Mouse (Mus musculus): Measurements from ENCODE around the gene Bgn. TPM values are rescaled to one million over a fixed set of nuclear protein-coding genes. Genes with fewer than 3 reads are reported as not detected.

Gene Bgn
- 10 to 100 TPM; 33.2 to 34.7 TPM for total RNA-seq (2021)

- peak in 1 of 2 experiments; percentile 32 for DNase-seq (ENCODE audit: extremely low spot score in 1 of 2, low spot score in 2 of 2)
- intact Hi-C loops (cut with DNase I) = loop anchor here (10.0 kb wide), 1 partner anchor 419 kb away; the partner anchor contains the start of gene Pnma3
Observed at GRCm38 (mm10) chrX:73483484-73483810, at the start of gene Bgn. Gene Bgn, plus strand, starts transcription at chrX:73483602.

GRCm38 (mm10) chrX:73435252-73435651, 48.1 kb upstream of the Bgn start, which contains the start of gene Trex2:
Gene Trex2, minus strand, starts transcription at chrX:73435344.
- DNase-seq (ENCODE audit: extremely low spot score in 1 of 2, low spot score in 2 of 2) = no peak
- intact Hi-C loops (cut with DNase I) = loop anchor here (10.0 kb wide), 1 partner anchor 370 kb away; the partner anchor contains the start of gene Pnma3

- no peak for DNase-seq (ENCODE audit: extremely low spot score in 1 of 2, low spot score in 2 of 2)
- intact Hi-C loops (cut with DNase I) = no loop called here
Observed at GRCm38 (mm10) chrX:73441428-73441827, 42.0 kb upstream of the Bgn start.

- intact Hi-C loops (cut with DNase I) = no loop called here
- peak in 1 of 2 experiments; percentile 67 for DNase-seq (ENCODE audit: extremely low spot score in 1 of 2, low spot score in 2 of 2)
Observed at GRCm38 (mm10) chrX:73451949-73452348, 31.5 kb upstream of the Bgn start.

GRCm38 (mm10) chrX:73458877-73459392, 24.5 kb upstream of the Bgn start, which contains the start of gene Haus7:
Gene Haus7, minus strand, starts transcription at chrX:73459044.
- intact Hi-C loops (cut with DNase I) = loop anchor here (5.0 kb wide), 1 partner anchor 33 kb away; no protein-coding TSS in a partner anchor
- DNase-seq (ENCODE audit: extremely low spot score in 1 of 2, low spot score in 2 of 2) = peak; percentile 89 to 95

GRCm38 (mm10) chrX:73460792-73461191, 22.6 kb upstream of the Bgn start:
- no peak for DNase-seq (ENCODE audit: extremely low spot score in 1 of 2, low spot score in 2 of 2)
- intact Hi-C loops (cut with DNase I) = no loop called here

- intact Hi-C loops (cut with DNase I) = no loop called here
- peak; percentile 16 to 48 for DNase-seq (ENCODE audit: extremely low spot score in 1 of 2, low spot score in 2 of 2)
Observed at GRCm38 (mm10) chrX:73465483-73466186, 17.8 kb upstream of the Bgn start.

GRCm38 (mm10) chrX:73467446-73468241, 15.8 kb upstream of the Bgn start:
- intact Hi-C loops (cut with DNase I) = no loop called here
- DNase-seq (ENCODE audit: extremely low spot score in 1 of 2, low spot score in 2 of 2) = peak in 1 of 2 experiments; percentile 67

- intact Hi-C loops (cut with DNase I) = no loop called here
- DNase-seq (ENCODE audit: extremely low spot score in 1 of 2, low spot score in 2 of 2) = no peak
Observed at GRCm38 (mm10) chrX:73468330-73468729, 15.1 kb upstream of the Bgn start.

- intact Hi-C loops (cut with DNase I) = no loop called here
- DNase-seq (ENCODE audit: extremely low spot score in 1 of 2, low spot score in 2 of 2) = no peak
Observed at GRCm38 (mm10) chrX:73468752-73469151, 14.7 kb upstream of the Bgn start.

GRCm38 (mm10) chrX:73471764-73472163, 11.6 kb upstream of the Bgn start:
- intact Hi-C loops (cut with DNase I) = no loop called here

GRCm38 (mm10) chrX:73474340-73475165, 8.8 kb upstream of the Bgn start:
- intact Hi-C loops (cut with DNase I) = no loop called here
- DNase-seq (ENCODE audit: extremely low spot score in 1 of 2, low spot score in 2 of 2) = peak in 1 of 2 experiments; percentile 22

More at GRCm38 (mm10) chrX:73471764-73472163, 11.6 kb upstream of the Bgn start:
- no peak for DNase-seq (ENCODE audit: extremely low spot score in 1 of 2, low spot score in 2 of 2)

GRCm38 (mm10) chrX:73475658-73476256, 7.6 kb upstream of the Bgn start:
- DNase-seq (ENCODE audit: extremely low spot score in 1 of 2, low spot score in 2 of 2) = no peak
- intact Hi-C loops (cut with DNase I) = no loop called here

GRCm38 (mm10) chrX:73476621-73477020, 6.8 kb upstream of the Bgn start:
- DNase-seq (ENCODE audit: extremely low spot score in 1 of 2, low spot score in 2 of 2) = peak in 1 of 2 experiments; percentile 74
- intact Hi-C loops (cut with DNase I) = no loop called here

- intact Hi-C loops (cut with DNase I) = no loop called here
Observed at GRCm38 (mm10) chrX:73477500-73477899, 5.9 kb upstream of the Bgn start.

GRCm38 (mm10) chrX:73479656-73480055, 3.7 kb upstream of the Bgn start:
- DNase-seq (ENCODE audit: extremely low spot score in 1 of 2, low spot score in 2 of 2) = no peak
- intact Hi-C loops (cut with DNase I) = loop anchor here (10.0 kb wide), 1 partner anchor 415 kb away; the partner anchor contains the start of gene Pnma3

More at GRCm38 (mm10) chrX:73477500-73477899, 5.9 kb upstream of the Bgn start:
- no peak for DNase-seq (ENCODE audit: extremely low spot score in 1 of 2, low spot score in 2 of 2)

GRCm38 (mm10) chrX:73480334-73480733, 3.1 kb upstream of the Bgn start:
- intact Hi-C loops (cut with DNase I) = loop anchor here (10.0 kb wide), 1 partner anchor 416 kb away; the partner anchor contains the start of gene Pnma3
- DNase-seq (ENCODE audit: extremely low spot score in 1 of 2, low spot score in 2 of 2) = no peak

Data from left cerebral cortex, postnatal 10 days (tissue).